Mouse (Mus musculus): ENCODE results near the gene Fus.
A peak's percentile ranks its signal among the peaks of the same experiment; 100 is the strongest.

The Fus gene

GRCm38 (mm10) chr7:127944614-127945013 lies 22.6 kb upstream of the Fus start:
- DNase-seq (ENCODE audit: low read depth, low spot score), result no peak

DNA sequence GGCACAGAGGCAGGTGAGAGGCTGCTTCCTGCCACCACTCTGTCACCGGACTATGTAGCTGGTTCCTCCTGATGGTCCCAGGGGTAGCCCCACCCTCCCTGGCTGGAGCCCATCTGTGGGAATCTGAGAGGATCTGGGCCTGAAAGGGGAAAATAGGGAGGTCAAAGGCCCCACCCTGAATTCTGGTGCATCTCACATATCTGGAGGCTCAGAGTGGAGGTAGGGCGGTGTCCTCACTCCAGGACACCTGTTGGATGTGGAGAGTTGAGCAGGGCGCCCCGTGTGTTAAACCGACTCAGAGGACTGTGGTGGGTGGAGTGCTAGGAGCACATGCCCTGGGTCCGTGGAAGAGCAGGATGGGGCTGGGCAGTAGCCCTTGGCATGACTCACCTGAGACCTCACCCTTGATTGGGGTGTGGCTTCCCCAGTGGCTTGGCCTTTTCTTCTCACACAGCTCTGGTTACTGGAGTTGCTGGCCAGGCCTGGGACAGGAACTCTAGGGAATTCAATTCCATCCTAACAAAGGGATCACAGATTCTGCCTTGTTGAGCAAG lies 20.7 kb upstream of the Fus start, which contains the start of gene Prss36:
Gene Prss36, minus strand, starts transcription at position 256 of the 554 bp plus-strand sequence.
- DNase-seq (ENCODE audit: low read depth, low spot score), result no peak

GRCm38 (mm10) chr7:127952864-127953581 lies 14.2 kb upstream of the Fus start:
- peak; percentile 50 for DNase-seq (ENCODE audit: low read depth, low spot score)

GRCm38 (mm10) chr7:127959364-127959763 lies 7.9 kb upstream of the Fus start:
- no peak for DNase-seq (ENCODE audit: low read depth, low spot score)

GRCm38 (mm10) chr7:127966371-127966918 lies 812 bp upstream of the Fus start:
- peak; percentile 38 for DNase-seq (ENCODE audit: low read depth, low spot score)

- peak; percentile 74 for DNase-seq (ENCODE audit: low read depth, low spot score)
Measured at GRCm38 (mm10) chr7:127967922-127968828, 918 bp downstream of the Fus start.

DNA sequence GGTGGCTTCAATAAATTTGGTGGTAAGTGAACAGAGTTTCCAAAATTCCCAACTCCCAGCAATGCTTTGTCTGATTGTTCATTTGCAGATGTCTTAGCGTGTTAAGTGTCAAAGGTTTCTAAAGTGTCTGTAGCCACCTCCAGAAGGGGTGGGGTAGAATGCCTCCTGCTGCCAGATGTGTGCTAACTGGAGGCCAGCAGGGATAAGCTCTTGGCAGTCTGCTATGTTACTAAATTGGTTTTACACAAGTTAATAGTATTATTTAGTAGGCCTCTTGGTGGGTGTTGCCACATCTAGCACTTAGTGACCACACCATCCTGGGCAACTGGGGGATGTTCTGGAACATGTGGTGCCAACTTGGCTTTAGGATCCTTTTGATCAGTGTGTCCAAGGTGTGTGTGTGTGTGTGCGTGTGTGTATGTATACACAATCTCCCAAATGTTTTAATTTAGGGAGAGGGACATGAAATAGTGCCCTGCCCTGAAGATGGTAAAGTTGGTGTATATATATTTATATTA lies 7.2 kb downstream of the Fus start:
- no peak for DNase-seq (ENCODE audit: low read depth, low spot score)

- no peak for DNase-seq (ENCODE audit: low read depth, low spot score)
Measured at GRCm38 (mm10) chr7:127978856-127979255, 11.6 kb downstream of the Fus start.

DNA sequence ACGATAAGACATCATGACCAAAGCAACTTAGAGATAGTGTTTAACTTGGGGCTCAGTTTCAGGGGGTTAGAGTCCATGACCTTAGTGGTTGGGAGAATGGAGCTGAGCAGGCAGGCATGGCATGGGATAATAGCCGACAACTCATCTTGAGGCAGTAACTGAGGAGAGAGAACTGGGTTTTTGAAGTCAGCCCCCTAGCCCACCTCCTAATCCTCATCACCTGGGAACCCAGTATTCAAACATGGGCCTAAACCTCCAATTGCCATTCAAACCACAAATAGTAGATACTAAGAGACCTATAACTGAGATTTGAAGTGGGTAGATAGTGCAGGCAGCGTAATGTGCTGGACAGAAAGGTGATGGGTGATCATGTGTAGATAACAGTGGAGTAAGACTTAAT lies 13.3 kb downstream of the Fus start:
- no peak for DNase-seq (ENCODE audit: low read depth, low spot score)

DNA sequence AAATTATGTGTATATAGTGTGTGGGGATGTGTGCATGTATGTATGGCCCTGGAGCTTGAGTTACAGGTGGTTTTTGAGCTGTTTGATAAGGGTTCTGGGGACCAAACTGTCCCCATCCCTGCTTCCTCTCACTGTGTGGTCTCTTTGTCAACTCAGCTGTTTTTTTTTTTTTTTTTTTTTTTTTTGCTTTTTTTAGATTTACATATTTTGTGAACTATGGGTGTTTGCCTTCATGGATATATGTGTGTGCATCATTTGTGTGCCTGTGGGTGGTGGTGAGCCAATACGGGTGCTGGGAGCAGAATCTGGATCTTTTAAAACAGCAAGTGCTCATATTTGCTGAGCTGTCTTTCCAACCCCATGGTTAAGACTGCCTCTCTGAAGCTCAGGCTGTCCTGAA lies 21.6 kb downstream of the Fus start:
- no peak for DNase-seq (ENCODE audit: low read depth, low spot score)

DNA sequence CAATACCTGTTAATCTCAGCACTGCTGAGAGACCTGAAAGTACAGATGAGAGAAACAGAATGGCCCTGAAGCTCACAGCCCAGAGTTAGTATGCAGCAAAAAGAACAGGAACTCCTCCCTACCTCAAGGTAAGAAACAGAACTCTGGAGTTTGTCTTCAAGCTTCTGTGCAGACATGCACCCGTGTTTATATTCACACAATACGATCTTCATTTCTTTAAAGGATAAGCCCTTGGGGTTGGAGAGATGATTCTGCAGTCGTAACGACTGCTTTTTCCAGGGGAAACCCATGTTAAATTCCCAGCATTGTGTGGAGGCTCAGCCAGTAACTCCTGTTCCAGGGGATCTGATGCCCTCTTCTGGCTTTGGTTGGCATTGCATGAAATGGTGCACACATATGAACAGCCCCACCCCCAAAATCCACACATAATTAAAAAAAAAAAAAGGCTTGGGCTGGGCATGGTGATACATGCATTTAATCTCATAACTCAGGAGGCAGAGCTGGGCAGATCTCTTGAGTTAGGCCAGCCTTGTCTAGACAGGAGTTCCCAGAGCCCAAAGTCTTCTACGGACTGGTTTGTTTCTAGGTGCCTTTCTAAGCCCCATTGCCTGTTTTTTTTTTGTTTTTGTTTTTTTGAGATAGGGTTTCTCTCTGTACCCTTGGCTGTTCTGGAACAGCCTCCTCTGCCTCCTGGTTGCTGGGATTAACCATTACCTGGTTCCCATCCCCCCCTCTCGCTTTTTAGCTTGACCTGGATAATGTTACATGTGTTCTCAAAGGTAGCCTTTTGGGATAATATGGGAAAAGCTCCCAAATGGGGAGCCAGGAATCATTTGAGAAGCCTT lies 24.6 kb downstream of the Fus start:
- peak; percentile 86 for DNase-seq (ENCODE audit: low read depth, low spot score)

DNA sequence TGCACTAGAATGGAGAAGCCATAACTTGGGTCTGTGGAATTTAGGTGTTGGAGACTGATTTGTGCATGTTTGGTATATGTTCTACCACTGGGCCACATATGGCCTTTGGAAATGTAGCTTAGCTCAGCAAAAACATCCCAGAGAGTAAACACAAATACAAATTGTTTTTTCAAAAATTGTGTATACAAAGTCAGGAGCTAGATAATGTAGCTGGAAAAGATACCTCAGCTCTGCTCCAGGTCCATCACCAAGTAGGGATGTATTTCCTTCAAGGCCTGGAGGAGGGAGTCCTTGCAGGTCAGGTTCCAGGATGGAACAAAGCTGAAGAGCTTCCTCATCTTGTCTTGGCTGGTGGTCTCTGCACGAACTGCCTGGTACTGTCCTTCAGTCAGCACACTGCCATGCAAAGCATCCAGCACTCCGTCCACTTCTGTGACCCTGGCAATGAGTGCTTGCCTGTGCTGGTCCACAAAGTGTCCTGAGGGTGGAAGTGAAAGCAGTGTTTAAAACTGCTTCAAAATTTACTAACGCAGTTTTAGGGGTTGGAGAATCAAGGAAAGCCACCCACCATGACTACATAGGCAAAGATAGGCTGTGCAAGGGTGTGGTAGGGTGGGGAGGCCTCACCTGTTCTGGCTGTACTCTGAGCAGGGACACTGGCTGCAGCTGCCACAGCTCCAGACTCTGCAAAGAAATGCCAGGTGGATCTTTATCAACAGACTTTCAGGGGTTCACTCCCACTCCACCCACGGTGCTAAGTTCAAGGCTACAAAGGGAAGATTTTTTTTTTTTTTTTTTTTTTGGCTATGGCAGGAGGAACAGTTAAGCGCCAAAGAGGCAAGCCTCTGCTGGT lies 25.5 kb downstream of the Fus start:
- DNase-seq (ENCODE audit: low read depth, low spot score), result no peak

- peak; percentile 89 for DNase-seq (ENCODE audit: low read depth, low spot score)
Measured at GRCm38 (mm10) chr7:127993341-127993977, 26.2 kb downstream of the Fus start, which contains the start of gene Pycard. TSS of gene Pycard (minus strand) at chr7:127993867.

DNA sequence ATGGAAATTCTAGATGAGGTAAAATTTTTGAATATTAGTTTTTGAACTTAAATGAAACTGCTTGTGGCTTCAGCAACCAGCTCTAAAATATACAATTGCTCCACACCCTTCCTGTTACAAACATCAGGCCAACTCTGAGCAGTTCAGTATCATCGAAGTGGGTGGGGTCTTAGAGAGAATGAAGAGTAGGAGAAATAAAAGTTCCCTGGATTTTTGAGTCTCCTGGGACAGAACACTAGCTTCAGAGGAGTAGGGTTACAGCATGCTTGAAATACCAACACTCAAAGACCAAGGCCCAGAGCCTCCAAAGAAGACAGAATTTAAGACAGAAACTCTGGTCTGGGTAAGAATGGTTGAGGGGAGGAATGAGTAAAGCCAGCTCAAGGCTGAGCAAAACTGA lies 32.2 kb downstream of the Fus start:
- DNase-seq (ENCODE audit: low read depth, low spot score), result no peak

GRCm38 (mm10) chr7:128000068-128000950 lies 33.1 kb downstream of the Fus start:
- DNase-seq (ENCODE audit: low read depth, low spot score), result no peak

DNA sequence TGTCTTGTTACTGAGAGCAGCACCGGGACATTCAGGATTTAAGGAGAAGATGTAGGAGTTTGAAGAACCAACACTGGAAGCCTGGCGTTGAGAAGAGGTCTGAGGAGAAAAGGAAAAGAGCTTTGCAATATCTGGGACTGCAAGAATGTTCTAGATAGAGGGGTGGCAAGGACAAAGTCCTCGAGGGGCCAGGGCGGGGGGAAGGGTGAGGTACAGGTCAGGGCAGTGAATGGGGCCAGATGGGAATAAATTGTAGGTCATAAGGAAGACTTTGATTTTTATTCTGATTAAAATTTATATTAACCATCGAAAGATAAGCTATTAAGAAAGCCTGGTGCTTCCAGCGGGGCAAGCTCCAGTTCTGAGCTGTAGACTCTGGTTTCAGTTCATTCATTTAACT lies 35.8 kb downstream of the Fus start:
- DNase-seq (ENCODE audit: low read depth, low spot score), result no peak

GRCm38 (mm10) chr7:128003688-128004087 lies 36.4 kb downstream of the Fus start, which contains the start of gene Trim72:
TSS of gene Trim72 (plus strand) at chr7:128003949.
- DNase-seq (ENCODE audit: low read depth, low spot score), result no peak

GRCm38 (mm10) chr7:128004150-128004486 lies 36.9 kb downstream of the Fus start:
- no peak for DNase-seq (ENCODE audit: low read depth, low spot score)
